Mouse (Mus musculus) cortical plate, adult 2 months (tissue): Measurements from ENCODE around the gene Nek1. TPM values are rescaled to one million over a fixed set of nuclear protein-coding genes. Genes with fewer than 3 reads are reported as not detected.

ENCODE experiments used
- H3K27ac ChIP-seq: fragments of 200-500 bp; 2 replicates; pipeline ENCODE4 v1.5.1; 2012; ENCODE audit warnings: low read length, control low read depth, inconsistent platforms; ENCODE audit not compliant: insufficient read depth
- H3K4me1 ChIP-seq: fragments of 200-500 bp; 2 replicates; pipeline ENCODE4 v1.6.1; 2011; ENCODE audit warnings: low read length; ENCODE audit not compliant: control insufficient read depth, insufficient read depth
- H3K4me3 ChIP-seq: fragments of 200-500 bp; 2 replicates; pipeline ENCODE4 v1.5.1; 2011; ENCODE audit warnings: mild to moderate bottlenecking, low read length, control low read depth; ENCODE audit not compliant: insufficient read depth
- CTCF ChIP-seq: fragments of 200-500 bp; IDR thresholded peaks from 2 replicates; pipeline ENCODE4 v1.5.1; 2011; ENCODE audit warnings: mild to moderate bottlenecking, control low read depth, low read length; ENCODE audit not compliant: insufficient read depth; ENCODE audit errors: extremely low read depth
- POLR2A ChIP-seq: fragments of 200-500 bp; IDR thresholded peaks from 2 replicates; pipeline ENCODE4 v1.6.1; 2011; ENCODE audit warnings: mild to moderate bottlenecking, low read length, control low read depth; ENCODE audit not compliant: insufficient read depth; ENCODE audit errors: extremely low read depth
- polyA plus RNA-seq: library from polyadenylated mRNA; depleted of rRNA; stranded (reverse); fragments of >200 nt; gene quantifications from 2 replicates; pipeline ENCODE4 v1.2.3, GENCODE M21; 2012; rRNA removed

Gene Nek1
- polyA plus RNA-seq, 1 experiment = 28.4 TPM

- no peak for TF ChIP-seq POLR2A
- TF ChIP-seq CTCF = no peak
- Histone ChIP-seq H3K27ac (no peak overlapping the region), H3K4me1 (no peaks in the 10 kb centered on the region), H3K4me3 (no peak overlapping the region)
Observed at GRCm38 (mm10) chr8:61175876-61176275, 182.9 kb downstream of the Nek1 start.

GRCm38 (mm10) chr8:61177680-61178593 is 184.9 kb downstream of the Nek1 start:
- TF ChIP-seq CTCF = no peak
- TF ChIP-seq POLR2A = no peak
- Histone ChIP-seq H3K27ac (no peak overlapping the region), H3K4me1 (no peaks in the 10 kb centered on the region), H3K4me3 (no peak overlapping the region)

DNA sequence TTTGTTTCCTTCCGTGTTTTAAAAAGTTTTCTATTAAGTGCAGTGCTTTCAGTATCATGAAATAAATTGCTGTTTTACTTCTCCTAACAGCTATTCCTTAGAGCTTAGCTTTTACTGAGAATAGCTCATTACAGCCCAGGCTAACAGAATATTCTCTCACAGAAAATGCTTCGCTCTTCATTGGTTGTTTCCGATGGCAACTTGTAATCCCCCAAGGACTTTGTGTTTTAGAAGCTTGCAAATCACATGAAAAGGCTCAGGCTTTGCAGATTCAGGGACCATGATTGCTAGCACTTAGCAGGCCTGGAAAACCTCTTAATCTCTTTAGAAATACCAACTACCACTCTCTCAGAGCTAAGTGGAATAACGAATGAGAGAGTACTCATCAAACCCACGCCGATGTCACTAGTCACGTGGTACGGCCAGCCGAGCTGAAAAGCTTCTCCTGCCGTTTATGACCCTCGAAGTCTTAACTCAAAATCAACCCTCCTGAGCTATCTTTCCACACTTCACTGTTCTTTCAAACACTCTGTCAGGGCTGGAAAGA is 185.7 kb downstream of the Nek1 start:
- no peak overlapping the region for H3K27ac ChIP-seq
- H3K4me1 ChIP-seq = no peaks in the 10 kb centered on the region
- TF ChIP-seq POLR2A (no peak), CTCF (no peak)
- no peak overlapping the region for H3K4me3 ChIP-seq

Other genes with a start within 250 kb of the Nek1 start
- 50.7 and 52.1 TPM in 2 replicates for gene Hpf1, start 102.8 kb upstream of the Nek1 start, polyA plus RNA-seq
- 69.5 and 71.5 TPM in 2 replicates for gene Clcn3, start 9.9 kb upstream of the Nek1 start, polyA plus RNA-seq
- 13.8 and 15.9 TPM in 2 replicates for gene Sh3rf1, start 230.7 kb downstream of the Nek1 start, polyA plus RNA-seq